Mouse (Mus musculus) right cerebral cortex, postnatal 14 days (tissue): ENCODE measurements around the gene Jph4.

Experiments used
- DNase-seq: peaks from one replicate; pipeline ENCODE4 v3.0.0; 2022

Gene Jph4

DNA sequence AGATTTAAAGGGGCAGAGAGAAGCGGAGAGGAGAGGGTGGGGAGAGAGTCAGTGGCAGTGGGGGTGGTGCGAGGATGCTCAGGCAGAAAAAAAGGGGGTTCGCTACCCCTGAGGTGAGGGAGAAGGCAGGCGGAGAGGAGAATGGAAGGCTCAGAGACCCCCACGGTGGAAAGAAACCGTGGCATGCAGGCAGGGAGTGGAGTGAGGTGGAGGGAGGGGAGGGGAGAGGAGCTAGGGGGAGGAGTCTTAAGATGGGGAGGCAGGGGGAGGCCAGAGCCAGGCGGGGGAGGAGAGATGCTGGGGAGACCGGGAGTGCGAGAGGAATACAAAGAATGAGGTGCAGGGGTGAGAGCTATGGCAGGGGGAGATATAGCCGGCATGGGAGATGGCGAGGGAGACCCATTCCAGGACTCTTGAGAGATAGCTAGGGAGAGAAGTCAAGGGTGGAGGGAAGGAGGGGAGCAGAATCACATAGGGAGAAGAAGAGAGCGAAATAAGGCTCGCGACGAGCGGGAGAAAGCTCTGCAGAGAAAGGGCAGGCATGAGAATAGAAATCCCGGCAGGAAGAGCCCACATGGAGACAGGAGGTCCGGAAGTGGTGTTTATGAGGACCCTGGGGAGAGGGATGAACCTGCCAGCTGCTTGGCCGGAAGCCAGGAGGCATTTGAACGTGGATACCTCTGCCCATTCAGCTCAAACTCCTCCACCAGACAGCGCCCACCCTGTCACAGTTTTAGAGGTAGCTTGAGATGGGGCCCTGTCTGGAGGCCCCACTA, at the start of gene Jph4:
Gene Jph4, minus strand, starts transcription at position 511 of the 776 bp plus-strand sequence.
- DNase-seq, result peak; percentile 69

DNA sequence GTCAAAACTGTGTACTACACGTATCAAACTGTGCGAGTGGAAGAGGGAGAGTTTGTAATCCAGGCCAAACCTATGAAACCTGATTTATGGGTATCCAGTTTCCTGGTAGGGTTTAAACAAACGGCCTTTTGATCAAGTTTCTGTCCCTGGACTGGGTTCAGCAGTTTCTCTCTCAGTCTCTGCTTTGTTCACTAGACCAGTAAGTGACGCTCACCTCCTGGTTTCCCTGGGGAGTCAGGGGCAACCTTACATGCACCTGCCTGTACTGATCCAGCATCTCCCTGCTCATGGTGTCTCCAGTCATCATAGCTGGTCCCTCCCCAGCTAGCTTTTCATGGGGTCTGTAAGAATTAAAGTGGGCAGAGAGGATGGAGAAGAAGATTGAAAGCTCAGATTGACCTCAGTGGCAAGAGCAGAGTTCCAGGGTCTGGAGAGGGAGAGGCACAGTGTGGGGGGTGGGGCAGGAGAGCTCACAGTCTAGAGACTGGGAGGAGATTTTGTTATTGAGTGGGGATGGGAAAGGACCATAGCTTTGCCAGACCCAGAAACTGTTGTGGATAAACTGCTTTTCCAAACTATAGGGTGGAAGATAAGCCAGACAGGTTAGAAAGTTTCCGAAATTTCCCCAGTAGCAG, 47.6 kb upstream of the Jph4 start:
- DNase-seq, result no peak

GRCm38 (mm10) chr14:55162168-55162567, 45.4 kb upstream of the Jph4 start:
- no peak for DNase-seq

- DNase-seq, result peak; percentile 77
Measured at GRCm38 (mm10) chr14:55161098-55161634, 44.4 kb upstream of the Jph4 start.

DNA sequence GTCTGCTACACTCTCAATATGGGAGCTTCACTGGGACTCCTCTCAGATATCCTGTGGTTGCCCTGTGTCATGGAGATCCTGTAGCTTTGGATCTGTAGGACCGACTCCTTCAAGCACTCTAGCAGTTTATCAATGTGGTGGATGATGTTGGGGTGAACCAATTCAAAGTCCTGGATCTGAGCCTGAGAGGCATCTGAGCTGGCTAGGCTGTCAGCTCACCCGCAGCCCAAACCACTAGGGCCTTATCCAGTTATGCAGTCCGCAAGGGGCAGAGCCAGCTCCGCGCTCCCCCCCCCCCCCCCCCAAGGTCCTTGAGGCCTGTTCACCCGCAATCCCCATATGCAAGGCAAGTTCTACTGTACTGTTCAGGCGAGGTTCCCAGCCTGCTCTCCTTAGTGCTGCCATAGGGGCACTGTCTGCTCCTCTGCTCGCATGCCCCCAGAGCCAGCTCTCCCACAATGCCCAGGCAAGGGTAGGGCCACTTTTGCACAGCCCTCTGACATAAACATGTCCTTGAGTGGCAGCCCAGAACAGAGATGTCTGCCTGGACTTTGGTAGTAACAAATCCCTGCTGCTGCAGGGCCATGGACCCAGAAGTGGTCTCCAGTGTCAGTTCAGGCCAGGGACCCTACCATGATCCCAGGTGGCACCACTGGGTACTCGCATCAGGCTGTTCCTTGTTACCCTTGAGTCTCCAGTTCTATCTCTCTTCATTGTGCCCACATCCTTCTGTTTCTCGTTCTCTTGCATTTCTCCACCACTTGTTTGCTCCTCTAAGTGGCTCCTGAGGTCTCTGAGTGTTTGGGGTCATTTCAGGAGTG, 43.7 kb upstream of the Jph4 start:
- no peak for DNase-seq

DNA sequence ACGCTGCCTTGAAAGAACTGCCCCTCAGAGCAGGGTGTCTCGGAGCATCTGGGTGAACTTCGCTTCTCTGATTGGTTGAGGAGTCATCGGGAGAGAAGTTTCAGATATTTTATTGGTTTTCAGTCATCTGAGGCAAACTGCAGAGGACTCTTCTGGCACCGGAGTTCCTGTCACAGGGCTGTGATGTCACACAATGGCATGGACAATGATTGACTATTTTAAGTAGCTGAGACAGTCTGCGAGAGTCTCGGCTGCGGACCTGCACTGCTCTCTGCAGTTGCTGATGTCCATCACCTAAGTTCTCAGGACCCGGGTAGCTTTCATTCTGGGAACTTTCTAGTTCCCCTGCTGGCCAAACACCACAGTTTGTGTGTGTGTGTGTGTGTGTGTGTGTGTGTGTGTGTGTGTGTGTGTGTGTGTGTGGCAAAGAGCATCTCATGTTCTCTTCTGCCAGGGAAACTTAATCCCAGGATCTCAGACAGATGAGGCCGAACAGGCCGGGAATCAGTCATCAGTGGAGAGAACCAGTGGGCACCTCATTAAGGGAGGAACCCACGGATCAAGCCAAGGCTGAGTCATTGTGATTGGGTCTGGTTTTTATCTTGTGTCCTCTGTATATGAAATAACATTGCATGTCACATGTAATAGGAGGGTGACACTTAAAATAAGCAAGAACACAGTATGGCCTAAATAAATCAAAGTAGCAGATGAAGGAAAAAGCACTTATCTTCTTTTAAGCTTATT, 40.8 kb upstream of the Jph4 start:
- DNase-seq, result no peak

DNA sequence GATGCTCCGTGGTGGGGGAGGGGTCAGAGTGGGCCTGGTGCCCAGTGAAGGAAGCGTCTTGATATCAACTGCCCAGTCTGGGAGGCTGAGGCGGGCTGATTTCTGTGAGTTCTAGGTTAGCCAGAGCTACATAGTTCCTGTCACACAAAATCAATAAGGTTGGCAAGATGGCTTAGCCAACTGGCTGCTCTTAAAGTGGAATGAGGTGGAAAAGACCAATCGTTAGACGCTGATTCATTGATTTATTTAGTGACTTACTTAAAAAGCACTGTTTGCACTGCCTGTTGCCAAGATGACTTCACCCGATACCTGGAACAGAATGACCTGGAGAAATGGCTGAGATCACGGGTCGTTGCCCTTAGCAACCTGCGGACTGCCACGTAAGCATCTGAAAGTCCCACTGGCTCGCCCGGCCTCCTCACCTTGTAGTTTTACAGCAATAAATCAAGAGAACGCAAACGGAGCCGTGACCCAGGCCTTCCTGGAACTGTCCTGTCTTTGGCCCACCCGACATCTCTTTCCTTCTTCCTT, 36.3 kb upstream of the Jph4 start:
- DNase-seq, result no peak

DNA sequence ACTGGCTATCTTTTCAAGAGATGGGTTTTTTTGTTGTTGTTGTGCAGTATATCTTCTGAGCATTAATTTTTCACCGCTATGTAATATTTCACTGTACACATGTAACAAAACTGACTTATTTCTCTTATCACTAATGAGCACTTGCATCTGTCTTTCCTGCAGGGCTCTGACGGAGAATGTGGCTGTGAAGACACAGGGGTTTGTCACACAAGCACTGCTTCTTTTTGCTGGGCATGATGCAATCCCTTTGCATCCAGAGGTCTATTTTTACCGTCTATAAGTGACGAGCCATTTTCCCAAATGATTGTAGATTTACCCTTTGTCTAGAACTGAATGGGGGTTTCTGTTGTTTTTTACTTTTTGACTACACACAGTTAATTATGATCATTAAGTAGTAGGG, 35.4 kb upstream of the Jph4 start:
- no peak for DNase-seq

GRCm38 (mm10) chr14:55150985-55151384, 34.2 kb upstream of the Jph4 start:
- no peak for DNase-seq

DNA sequence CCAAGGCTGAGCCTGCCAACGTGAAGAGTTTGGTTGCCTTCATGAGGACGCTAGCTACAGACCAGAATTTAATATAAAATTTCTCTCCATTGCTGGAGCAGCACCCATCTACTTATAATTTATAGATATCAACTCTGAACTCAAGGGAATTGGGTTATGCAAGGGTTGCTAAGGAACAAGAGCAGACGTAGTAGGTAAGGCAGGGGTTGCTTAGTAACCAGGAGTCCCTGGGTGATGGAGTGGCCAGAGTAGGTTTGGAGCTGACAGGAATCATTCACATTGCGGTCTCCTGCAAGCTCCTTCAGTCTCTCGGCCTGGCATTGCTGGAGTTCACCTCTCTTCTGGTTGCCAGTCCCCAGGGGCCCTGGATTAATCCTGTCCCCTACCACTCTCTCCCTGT, 32.3 kb upstream of the Jph4 start:
- DNase-seq, result no peak

DNA sequence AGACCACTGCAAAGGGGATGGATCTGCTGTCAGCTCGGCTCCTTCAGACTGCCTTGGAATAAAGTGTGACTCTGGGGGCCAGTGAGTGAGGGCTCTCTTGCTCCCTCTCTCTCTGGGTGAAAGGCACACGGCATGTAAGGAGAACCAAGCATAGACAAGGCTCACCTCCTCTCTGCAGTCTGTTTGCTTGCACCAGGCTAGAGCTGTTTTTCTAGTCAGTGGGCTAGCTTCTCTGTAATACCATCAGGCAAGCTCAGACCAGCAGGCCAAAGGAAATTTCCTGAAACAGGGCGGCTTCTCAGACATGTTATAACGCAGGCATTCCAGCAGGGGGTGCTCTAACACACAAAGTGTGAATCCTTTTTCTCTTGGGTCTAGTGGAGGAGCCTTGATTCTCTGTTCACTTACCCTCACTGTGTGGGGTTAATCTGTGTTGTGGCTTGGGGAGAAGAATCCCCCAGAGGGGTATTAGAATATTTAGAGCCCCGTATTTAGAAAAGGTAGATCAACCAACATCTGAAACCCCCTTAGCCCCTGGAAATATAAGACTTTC, 31.7 kb upstream of the Jph4 start:
- peak; percentile 69 for DNase-seq

GRCm38 (mm10) chr14:55146829-55147401, 30.2 kb upstream of the Jph4 start:
- no peak for DNase-seq

DNA sequence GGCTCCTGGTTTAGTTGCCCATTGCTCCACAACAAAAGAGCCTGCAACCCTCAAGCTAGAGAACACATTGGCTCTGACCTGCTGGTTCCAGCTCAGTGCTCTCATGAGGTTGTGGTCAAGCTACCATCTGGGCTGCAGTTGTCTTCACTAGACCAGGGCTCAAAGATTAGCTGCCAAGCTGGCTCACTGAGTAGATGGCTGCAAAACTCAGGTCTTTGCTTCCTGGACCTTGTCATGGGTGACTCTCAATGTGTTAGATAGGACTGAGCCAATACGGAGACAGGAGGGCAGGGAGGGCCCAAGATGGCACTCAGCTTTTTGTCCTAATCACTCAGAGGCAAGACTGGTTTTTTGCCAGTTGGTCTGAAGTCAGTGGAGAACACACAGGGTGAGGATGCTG, 29.6 kb upstream of the Jph4 start:
- no peak for DNase-seq

GRCm38 (mm10) chr14:55139313-55139712, 22.6 kb upstream of the Jph4 start:
- DNase-seq, result no peak

DNA sequence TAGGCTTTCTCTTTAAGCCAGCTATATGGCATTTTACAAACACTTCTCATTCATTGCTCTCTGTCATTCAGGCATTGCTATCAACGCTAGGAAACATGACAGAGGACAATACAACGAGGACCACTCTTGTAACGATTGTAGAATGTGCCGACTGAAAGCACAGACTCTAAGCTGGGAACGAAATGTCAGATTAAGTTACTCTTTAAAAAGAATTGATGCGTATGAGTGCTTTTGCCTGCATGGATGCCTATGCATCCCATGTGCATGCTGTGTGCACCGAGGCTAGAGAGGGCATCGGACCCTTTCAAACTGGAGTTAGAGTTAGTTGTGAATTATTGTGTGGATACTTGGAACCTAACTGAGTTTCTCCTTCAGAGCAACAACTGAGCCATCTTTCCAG, 18.9 kb upstream of the Jph4 start:
- DNase-seq, result no peak

- no peak for DNase-seq
Measured at GRCm38 (mm10) chr14:55126521-55126920, 9.8 kb upstream of the Jph4 start.

DNA sequence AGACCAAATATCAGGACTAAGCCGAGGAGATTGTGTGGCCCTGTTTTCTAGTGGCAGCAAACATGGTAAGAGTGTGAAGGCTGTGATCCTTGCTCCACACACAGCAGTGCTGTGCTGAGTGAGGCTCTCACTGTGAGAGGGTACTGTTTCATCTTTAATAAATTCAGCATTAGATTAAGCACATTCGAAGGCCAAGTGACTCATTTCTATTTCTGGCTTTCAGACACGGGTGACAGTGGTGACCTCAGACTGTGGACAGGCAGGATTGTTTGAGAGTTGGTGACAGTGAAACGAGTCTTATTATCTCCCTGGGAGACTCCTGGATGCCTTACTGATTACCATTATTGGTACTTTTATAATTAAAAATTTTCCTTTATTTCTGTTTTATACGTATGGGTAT, 9.0 kb upstream of the Jph4 start:
- no peak for DNase-seq

DNA sequence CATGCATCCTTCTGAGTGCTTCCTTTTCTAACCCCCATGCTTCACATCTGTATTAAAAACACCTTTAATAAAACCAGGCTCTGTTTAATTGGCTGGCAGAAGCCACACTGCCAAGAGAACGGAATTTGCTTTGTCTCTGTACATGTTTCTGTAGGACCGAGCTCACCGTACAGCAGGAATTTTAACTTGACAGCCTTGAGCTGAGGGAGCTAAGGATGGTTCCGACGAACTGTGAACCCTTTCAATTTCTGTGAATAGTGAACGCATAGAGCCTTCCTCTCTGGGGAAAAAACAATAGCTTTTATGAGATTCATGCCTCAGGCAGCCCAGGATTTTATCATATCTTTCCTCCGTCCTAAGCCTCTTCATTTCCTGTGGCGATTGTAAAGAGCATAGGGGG, 5.6 kb upstream of the Jph4 start:
- DNase-seq, result no peak

- peak; percentile 76 for DNase-seq
Measured at GRCm38 (mm10) chr14:55121947-55122346, 5.2 kb upstream of the Jph4 start.

DNA sequence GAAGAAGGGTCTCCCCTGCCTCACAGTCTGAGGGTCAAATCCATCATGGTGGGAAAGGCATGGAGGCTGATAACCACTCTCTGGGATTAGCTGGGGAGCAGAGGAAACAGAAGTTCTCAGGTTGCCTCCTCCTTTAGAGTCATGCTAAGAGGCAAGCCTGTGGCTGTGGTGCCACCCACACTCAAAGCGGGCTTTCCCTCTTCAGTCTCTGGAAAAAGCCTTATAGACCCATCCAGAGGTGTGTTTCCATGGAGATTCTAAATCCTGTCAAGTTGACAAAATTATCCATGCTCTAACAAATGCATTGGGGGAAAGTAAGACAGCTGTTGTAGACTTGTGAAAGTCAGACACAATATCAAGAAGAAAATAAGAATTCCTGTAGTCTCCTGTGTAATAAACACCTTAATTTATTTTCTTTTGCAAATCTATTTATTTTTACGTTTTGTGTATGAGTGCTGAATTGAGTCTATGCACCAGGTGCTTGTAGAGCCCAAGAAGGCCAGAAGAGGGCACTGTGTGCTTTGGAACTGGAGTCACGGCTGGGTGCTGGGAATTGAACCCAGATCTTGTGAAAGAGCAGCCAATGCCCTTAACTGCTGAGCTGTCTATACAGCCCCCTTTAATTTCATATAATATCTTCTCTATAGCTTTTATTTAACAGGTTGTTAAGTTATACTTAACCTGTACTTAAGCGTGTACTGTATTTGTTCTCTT, 2.8 kb upstream of the Jph4 start:
- DNase-seq, result no peak

DNA sequence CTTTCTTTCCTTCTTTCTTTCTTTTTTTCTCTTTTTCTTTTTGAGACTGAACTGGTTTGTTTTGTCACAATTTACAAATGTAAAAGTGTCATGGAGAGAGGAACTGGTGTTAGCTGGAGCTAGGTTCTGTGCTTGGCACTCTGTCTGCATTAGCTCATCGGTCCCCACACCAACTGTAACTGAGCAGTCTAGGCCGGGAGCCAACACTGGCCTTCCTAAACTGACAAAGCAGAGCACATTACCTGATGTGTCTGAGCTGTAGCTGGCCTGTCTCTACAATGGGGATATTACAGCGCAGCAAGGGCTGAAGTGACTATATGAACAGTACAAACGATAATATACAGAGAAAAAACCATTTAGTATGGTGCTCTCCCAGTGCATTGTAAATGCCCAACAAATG, 2.1 kb upstream of the Jph4 start:
- DNase-seq, result no peak
